Mouse (Mus musculus) liver, embryonic 12.5 days (tissue): ENCODE measurements around the gene Sf3b5. TPM values are rescaled to one million over a fixed set of nuclear protein-coding genes. Genes with fewer than 3 reads are reported as not detected.

Experiments used
- ATAC-seq: fragments of 200-750 bp; cut with Nextera tagmentation; 2 replicates; pipeline ENCODE4 v1.8.0; 2017; ENCODE audit warnings: moderate number of reproducible peaks, mild to moderate bottlenecking, moderate library complexity
- H3K27ac ChIP-seq: fragments of 300-500 bp; sonication (generic); 2 replicates; pipeline ENCODE4 v1.5.1; 2016; ENCODE audit warnings: mild to moderate bottlenecking
- H3K27me3 ChIP-seq: fragments of 300-500 bp; sonication (generic); replicated peaks from 2 replicates; pipeline ENCODE4 v1.6.1; 2016; ENCODE audit warnings: mild to moderate bottlenecking, moderate library complexity
- H3K36me3 ChIP-seq: fragments of 300-500 bp; sonication (generic); 2 replicates; pipeline ENCODE4 v1.6.1; 2016; ENCODE audit warnings: mild to moderate bottlenecking, moderate library complexity
- H3K4me1 ChIP-seq: fragments of 300-500 bp; sonication (generic); 2 replicates; pipeline ENCODE4 v1.6.1; 2016
- H3K4me2 ChIP-seq: fragments of 300-500 bp; sonication (generic); 2 replicates; pipeline ENCODE4 v1.6.1; 2016; ENCODE audit warnings: mild to moderate bottlenecking, moderate library complexity
- H3K4me3 ChIP-seq: fragments of 300-500 bp; sonication (generic); 2 replicates; pipeline ENCODE4 v1.5.1; 2016; ENCODE audit warnings: mild to moderate bottlenecking, moderate library complexity
- H3K9ac ChIP-seq: fragments of 300-500 bp; sonication (generic); 2 replicates; pipeline ENCODE4 v1.6.1; 2016; ENCODE audit warnings: mild to moderate bottlenecking, moderate library complexity
- H3K9me3 ChIP-seq: fragments of 300-500 bp; sonication (generic); replicated peaks from 2 replicates; pipeline ENCODE4 v1.6.1; 2016; ENCODE audit warnings: mild to moderate bottlenecking, moderate library complexity
- WGBS: fragments of 180-500 bp; shearing (Covaris S2); methylation state at CpG from one replicate; pipeline ENCODE4 v1.1.7; 2016; ENCODE audit not compliant: insufficient replicate concordance; 5-methylcytosine and 5-hydroxymethylcytosine counted together
- polyA plus RNA-seq: library from polyadenylated mRNA; unstranded; fragments of >200 nt; fragmentation: Nextera tagmentation; extraction: Ambion mirVana; gene quantifications from 2 replicates; pipeline ENCODE4 v1.2.1, GENCODE M21; 2016

Sf3b5 gene
- polyA plus RNA-seq, 1 experiment from 2014 or later = 32.9 TPM

DNA sequence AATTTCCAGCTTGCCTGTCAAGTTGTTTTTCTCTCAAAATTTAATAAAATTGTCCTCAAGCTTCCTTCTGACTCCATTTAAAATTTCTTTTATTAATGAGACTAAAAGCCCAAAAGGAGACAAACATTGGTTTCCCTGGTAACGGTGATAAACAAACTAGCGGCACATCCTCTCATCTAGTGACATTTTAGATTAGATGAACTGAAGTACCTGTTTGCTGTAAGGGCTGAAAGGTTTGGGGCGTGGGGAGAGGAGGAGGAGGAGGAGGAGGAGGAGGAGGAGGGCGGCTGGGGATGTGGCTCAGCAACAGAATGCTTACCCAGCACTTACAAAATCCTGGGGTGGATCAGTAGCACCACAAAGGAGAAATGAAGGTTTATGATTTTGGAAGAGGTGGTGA, 42.7 kb downstream of the Sf3b5 start:
- no peaks in the 10 kb centered on the region for H3K4me1 ChIP-seq
- 37% methylated on average over 4 of the region's 4 CpGs for WGBS
- no peaks in the 10 kb centered on the region for H3K36me3 ChIP-seq
- no peaks in the 10 kb centered on the region for H3K27me3 ChIP-seq
- no peaks in the 10 kb centered on the region for H3K9me3 ChIP-seq
- no peak overlapping the region for H3K27ac ChIP-seq
- ATAC-seq = no peak
- H3K4me2 ChIP-seq = no peak overlapping the region
- no peak overlapping the region for H3K9ac ChIP-seq
- no peak overlapping the region for H3K4me3 ChIP-seq

DNA sequence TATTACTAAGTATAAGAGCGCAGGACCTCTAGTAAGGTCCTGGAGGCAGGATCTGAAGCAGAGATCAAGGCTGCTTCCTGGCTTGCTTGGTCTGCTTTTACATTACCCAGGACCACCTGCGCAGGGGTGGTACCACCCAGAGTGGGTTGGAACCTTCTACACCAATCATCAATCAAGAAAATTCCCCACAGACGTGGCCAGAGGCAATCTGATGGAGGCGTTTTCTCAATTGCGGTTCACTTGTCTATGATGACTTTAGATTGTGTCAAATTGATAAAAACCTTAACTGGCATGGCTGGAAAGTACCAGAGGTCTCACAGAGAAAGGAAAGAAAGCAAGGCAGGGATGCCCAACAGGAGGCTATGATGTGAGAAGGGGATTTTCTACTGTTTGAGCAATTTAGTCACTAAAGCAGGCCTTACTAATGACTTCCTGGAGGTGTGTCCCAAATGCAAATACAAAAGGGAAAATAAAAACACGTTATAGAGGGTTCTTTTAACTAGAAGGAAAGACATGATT, 51.8 kb downstream of the Sf3b5 start:
- WGBS = 66% methylated on average over 6 of the region's 6 CpGs
- H3K36me3 ChIP-seq = no peaks in the 10 kb centered on the region
- H3K27me3 ChIP-seq = peaks cover 26% of the 10 kb centered on the region
- H3K4me3 ChIP-seq = no peak overlapping the region
- no peaks in the 10 kb centered on the region for H3K9me3 ChIP-seq
- no peak overlapping the region for H3K4me2 ChIP-seq
- no peak overlapping the region for H3K27ac ChIP-seq
- no peak overlapping the region for H3K9ac ChIP-seq
- H3K4me1 ChIP-seq = no peaks in the 10 kb centered on the region
- no peak for ATAC-seq

Other genes with a start within 250 kb of the Sf3b5 start
- 14.9 and 15.3 TPM in 2 replicates for gene Utrn, start 136.0 kb upstream of the Sf3b5 start, polyA plus RNA-seq
- 15.1 and 16.6 TPM in 2 replicates for gene Stx11, start 41.0 kb upstream of the Sf3b5 start, polyA plus RNA-seq
- 55.7 and 63.5 TPM in 2 replicates for gene Plagl1, start 55.2 kb downstream of the Sf3b5 start, polyA plus RNA-seq
- gene Zc2hc1b, start 172.7 kb downstream of the Sf3b5 start, polyA plus RNA-seq = not detected in 2 replicates
- gene Ltv1, start 187.8 kb downstream of the Sf3b5 start, polyA plus RNA-seq = 58.3 and 61.1 TPM in 2 replicates